Mouse (Mus musculus): ENCODE measurements around the gene Cers5. TPM values are rescaled to one million over a fixed set of nuclear protein-coding genes. Genes with fewer than 3 reads are reported as not detected.
A peak's percentile ranks its signal among the peaks of the same experiment; 100 is the strongest.
"Not testable (repeated sequence)": the region's sequence is repeated elsewhere in the genome, so short reads cannot be mapped to it uniquely, and the experiment has no call there.

Gene Cers5
- polyA plus RNA-seq (2016; fragmentation: Nextera tagmentation; extraction: Ambion mirVana), result 59.1 and 61.3 TPM in 2 replicates

DNA sequence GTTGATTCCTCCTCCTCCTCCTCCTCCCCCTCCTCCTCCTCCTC is at the start of gene Cers5:
Cers5 (minus strand) TSS at position 5 of the 44 bp plus-strand sequence.
- Histone ChIP-seq H3K27ac (peak within 1 kb of the TSS; percentile 97), H3K4me3 (peak within 1 kb of the TSS; percentile 90), H3K4me1 (replicated peaks) (peaks cover 33% of the 10 kb centered on the region)
- not testable (repeated sequence) for DNase-seq (ENCODE audit: low spot score); H3K27me3 ChIP-seq (ENCODE audit: insufficient read depth, poor library complexity, severe bottlenecking); H3K36me3 ChIP-seq; H3K9me3 ChIP-seq

DNA sequence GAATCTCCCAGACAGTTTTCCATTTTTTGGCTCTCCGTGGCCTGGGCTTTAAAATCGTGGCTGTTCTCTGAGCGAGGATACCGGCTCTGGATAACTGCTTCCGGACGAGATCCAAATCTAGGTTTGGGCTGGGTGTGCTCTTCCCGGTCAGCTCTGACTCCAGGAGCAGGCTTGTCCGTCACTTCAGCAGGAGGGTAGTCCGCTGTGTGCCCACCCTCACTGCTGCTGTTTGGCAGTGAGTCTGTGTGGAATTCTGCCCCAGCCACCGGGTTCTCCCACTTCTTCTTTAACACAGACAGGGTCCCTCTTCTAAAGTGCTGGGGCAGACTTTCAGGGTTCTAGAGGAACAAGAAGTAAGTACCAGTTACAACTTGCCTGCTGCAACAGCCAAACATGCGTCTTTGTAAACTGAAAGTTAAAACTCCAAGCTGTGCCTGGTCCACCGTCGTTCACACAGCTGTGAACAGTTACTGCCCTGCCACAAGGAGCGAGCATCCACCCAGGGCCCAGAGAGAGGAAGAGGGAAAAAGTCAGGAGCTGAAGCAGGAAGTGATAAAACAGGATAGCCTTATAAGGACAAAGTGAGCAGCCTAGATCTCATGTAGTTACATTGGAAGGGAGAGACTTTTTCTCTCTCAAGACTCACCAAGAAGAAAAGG is 47.1 kb upstream of the Cers5 start:
- Histone ChIP-seq H3K27me3 (ENCODE audit: insufficient read depth, poor library complexity, severe bottlenecking) (no peaks in the 10 kb centered on the region), H3K4me3 (peak overlapping the region; percentile 44), H3K4me1 (replicated peaks) (peaks cover 34% of the 10 kb centered on the region), H3K27ac (peak overlapping the region; percentile 87), H3K36me3 (peaks cover 12% of the 10 kb centered on the region), H3K9me3 (0 out of 2 replicates have a peak, but pooled peaks cover 3% of the 10 kb centered on the region)
- 58% methylated on average over 14 of the region's 14 CpGs for WGBS
- DNase-seq (ENCODE audit: low spot score), result peak; percentile 38

DNA sequence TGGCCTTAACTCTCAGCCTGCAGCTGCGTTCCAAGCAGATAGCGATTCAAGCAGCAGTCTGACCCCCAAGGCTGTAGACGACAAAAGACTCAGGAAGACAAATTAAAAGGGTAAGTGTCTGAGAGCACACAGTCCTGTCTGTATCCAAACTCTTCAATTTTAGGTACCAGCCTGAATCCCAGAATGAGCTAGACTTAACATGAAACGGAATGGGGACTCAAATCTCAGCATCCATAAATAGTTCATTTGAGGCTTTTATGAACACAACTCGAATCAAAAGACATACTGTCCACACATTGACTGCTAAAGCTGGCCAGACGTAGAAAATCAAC is 46.4 kb upstream of the Cers5 start:
- H3K9me3 ChIP-seq, result 0 out of 2 replicates have a peak, but pooled peaks cover 3% of the 10 kb centered on the region
- WGBS, result 24% methylated on average over 6 of the region's 6 CpGs
- peak overlapping the region; percentile 87 for H3K27ac ChIP-seq
- H3K4me3 ChIP-seq, result peak overlapping the region; percentile 44
- no peaks in the 10 kb centered on the region for H3K27me3 ChIP-seq (ENCODE audit: insufficient read depth, poor library complexity, severe bottlenecking)
- no peak for DNase-seq (ENCODE audit: low spot score)
- peaks cover 12% of the 10 kb centered on the region for H3K36me3 ChIP-seq
- H3K4me1 ChIP-seq (replicated peaks), result peaks cover 34% of the 10 kb centered on the region

DNA sequence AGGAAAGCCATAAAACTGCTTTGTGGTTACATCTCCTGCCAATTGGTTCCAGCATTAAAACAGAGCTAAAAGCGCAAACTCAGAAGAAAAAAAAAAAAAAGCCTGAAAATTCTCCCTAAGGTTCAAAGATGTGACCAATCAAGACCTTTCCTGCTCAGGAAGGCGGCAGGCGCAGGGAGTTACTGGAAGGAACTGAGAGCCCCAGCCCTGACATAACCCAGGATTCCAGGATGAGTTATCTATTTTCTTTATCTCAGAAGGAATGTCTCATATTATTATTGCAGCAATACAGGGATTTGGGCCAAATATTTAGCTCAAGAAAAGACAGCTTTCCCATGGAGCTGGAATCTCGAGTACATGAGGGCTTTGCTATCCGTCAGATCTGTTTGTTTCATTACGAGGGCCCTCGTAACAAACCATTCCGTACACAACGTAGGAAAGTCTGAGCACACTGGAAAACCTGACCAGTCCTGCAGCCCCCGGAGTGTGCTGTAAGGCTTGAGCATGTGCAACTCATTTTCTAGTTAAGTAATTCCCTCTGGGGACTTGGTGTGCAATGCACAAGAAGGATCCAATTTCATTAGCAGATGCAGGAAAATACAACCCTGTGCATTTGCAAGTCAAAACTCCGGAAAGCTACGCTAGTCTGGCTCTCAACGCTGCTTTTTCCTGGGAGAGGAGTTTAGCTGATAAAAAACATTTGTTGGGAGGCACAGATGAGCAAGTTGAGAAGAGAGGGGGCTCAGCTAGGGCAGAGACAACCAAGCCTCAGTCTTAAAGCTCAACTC is 45.8 kb upstream of the Cers5 start:
- H3K27ac ChIP-seq, result peak overlapping the region; percentile 87
- no peaks in the 10 kb centered on the region for H3K27me3 ChIP-seq (ENCODE audit: insufficient read depth, poor library complexity, severe bottlenecking)
- peak overlapping the region; percentile 44 for H3K4me3 ChIP-seq
- H3K4me1 ChIP-seq (replicated peaks), result peaks cover 34% of the 10 kb centered on the region
- WGBS, result 24% methylated on average over 13 of the region's 13 CpGs
- peak; percentile 62 for DNase-seq (ENCODE audit: low spot score)
- H3K9me3 ChIP-seq, result 0 out of 2 replicates have a peak, but pooled peaks cover 3% of the 10 kb centered on the region
- peaks cover 13% of the 10 kb centered on the region for H3K36me3 ChIP-seq

DNA sequence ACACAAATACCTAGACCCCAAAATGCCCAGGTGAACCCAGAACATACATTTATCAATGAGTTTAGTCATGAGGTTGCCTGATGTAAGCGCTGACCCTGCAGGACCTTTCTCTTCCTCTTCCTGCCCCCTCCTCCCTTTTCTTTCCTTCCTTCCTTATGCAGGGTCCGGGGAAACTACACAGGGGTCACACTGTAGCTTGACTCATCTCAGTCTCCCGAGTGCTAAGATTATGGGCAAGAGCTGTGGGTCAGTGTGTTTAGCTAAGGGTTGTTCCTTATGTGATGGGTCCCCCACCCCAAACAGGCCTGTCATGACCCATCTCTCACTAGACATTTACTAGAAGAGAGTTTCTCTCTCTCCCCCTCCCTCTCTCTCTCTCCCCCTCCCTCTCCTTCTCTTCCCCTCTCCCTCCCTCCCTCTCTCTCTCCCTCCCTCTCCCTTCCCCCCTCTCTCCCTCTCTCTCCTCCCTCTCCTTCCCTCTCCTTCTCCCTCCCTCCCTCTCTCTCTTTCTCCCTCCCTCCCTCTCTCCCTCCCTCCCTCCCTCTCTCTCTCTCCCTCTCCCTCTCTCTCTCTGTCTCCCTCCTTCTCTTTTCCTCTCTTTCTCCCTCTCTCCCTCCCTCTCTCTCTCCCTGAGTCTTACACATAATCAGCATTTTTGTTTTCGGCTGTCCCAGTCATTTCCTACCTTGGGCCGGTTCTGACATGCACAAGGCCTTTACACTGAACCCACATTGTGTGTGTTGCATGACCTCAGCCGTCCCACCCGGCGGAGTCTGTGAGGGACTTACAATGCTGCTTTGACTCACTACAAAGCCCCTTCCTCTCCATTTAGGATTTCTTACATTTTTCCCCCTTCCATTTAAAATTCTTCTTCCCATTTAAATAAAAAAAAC is 44.9 kb upstream of the Cers5 start:
- WGBS, result 29% methylated on average over 8 of the region's 8 CpGs
- peak; percentile 41 for DNase-seq (ENCODE audit: low spot score)
- Histone ChIP-seq H3K27ac (peak overlapping the region; percentile 87), H3K27me3 (ENCODE audit: insufficient read depth, poor library complexity, severe bottlenecking) (no peaks in the 10 kb centered on the region), H3K4me1 (replicated peaks) (peaks cover 34% of the 10 kb centered on the region), H3K36me3 (peaks cover 14% of the 10 kb centered on the region), H3K4me3 (peak overlapping the region; percentile 44), H3K9me3 (0 out of 2 replicates have a peak, but pooled peaks cover 3% of the 10 kb centered on the region)

DNA sequence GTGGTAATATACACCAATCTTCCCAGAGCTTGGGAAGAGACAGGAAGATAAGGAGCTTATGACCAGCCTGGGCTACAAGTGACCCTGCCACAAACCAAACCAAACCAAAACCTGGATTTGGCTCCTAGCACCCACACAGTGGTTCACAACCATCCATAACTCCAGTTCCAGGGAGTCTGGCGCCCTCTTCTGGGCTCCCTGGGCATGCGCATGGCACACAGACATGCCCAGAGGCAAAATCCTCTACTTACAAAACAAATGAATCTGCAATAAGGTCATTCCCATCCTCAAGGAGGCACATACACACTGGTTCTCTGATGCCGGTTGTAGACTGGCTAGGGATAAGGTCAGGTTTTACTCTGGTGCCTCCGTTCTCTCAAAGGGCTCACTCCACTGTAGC is 43.3 kb upstream of the Cers5 start:
- DNase-seq (ENCODE audit: low spot score), result no peak
- H3K9me3 ChIP-seq, result 0 out of 2 replicates have a peak, but pooled peaks cover 3% of the 10 kb centered on the region
- H3K36me3 ChIP-seq, result peaks cover 14% of the 10 kb centered on the region
- WGBS, result 91% methylated on average over 4 of the region's 4 CpGs
- no peak overlapping the region for H3K4me3 ChIP-seq
- H3K27ac ChIP-seq, result no peak overlapping the region
- peaks cover 41% of the 10 kb centered on the region for H3K4me1 ChIP-seq (replicated peaks)
- no peaks in the 10 kb centered on the region for H3K27me3 ChIP-seq (ENCODE audit: insufficient read depth, poor library complexity, severe bottlenecking)

DNA sequence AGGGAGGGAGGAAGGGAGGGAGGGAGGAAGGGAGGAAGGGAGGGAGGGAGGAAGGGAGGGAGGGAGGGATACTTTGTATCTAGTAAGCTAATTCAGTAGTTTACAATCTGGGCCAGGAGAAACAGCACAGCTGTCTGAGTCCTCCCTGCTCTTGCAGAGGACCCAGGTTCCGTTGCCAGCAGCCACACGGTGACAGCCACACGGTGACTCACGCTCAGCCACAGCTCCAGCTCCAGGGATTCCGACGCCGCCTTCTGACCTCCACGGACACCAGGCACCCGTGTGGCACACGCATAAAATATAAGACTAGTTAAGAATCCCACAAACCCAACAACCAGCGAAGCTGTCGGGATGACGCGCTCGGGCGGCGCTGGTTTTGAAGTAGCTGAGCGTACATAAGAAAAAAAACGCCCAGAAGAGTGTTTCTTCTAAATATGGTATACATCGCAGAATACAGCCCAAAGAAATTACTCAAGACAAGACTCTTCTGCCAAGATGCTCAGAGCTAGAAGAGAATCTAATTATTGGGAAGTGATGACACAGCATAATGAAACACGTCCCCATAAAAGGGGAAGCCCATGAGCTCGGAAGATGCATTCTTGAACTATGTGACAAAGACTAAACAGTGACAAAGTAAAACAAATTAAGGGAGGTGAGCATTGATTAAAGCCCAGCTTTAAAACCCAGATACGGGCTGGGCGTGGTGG is 42.0 kb upstream of the Cers5 start:
- H3K4me3 ChIP-seq, result no peak overlapping the region
- 0 out of 2 replicates have a peak, but pooled peaks cover 3% of the 10 kb centered on the region for H3K9me3 ChIP-seq
- no peak for DNase-seq (ENCODE audit: low spot score)
- no peaks in the 10 kb centered on the region for H3K27me3 ChIP-seq (ENCODE audit: insufficient read depth, poor library complexity, severe bottlenecking)
- H3K36me3 ChIP-seq, result peaks cover 14% of the 10 kb centered on the region
- H3K4me1 ChIP-seq (replicated peaks), result peaks cover 37% of the 10 kb centered on the region
- no peak overlapping the region for H3K27ac ChIP-seq
- 94% methylated on average over 24 of the region's 24 CpGs for WGBS

DNA sequence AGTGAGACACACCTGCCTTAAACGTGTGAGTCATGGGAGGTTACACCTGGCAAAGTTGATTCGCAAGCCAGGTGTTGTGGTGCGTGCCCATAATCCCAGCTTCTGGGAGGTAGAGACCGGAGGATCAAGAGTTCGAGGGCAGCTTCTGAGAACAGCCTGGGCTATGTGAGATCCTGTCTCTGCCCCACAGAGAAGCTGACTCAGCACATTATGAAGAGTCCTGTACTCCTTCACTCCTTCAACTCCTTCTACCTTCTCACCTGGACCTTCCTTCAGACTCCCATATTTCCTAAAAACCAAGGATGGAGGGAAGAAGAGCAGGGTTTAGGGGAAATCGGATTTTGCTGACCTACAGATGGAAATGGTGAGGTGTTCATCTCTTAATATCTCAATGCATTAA is 41.0 kb upstream of the Cers5 start:
- WGBS, result 93% methylated on average over 6 of the region's 6 CpGs
- Histone ChIP-seq H3K9me3 (0 out of 2 replicates have a peak, but pooled peaks cover 3% of the 10 kb centered on the region), H3K36me3 (peaks cover 14% of the 10 kb centered on the region), H3K27me3 (ENCODE audit: insufficient read depth, poor library complexity, severe bottlenecking) (no peaks in the 10 kb centered on the region), H3K4me3 (no peak overlapping the region), H3K27ac (no peak overlapping the region), H3K4me1 (replicated peaks) (peaks cover 27% of the 10 kb centered on the region)
- DNase-seq (ENCODE audit: low spot score), result no peak

DNA sequence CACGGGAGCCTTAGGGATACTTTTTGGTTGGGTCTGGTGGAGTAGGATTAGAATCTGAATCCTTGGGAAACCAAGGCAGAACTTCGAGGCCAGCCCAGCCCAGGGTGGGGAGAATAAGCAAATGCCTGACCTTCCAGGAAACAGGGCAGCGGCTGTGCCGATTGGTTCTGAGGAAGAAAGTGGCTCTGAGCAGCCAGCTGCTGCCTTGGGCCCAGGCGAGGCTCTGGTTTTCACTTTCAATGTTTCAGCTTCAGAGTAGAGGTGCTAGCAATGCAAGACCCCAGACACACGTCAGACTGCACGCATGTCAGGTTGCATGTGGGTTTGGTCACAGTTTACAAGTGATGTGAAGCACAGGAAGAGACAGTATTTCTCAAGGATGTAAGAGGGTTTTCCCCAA is 39.4 kb upstream of the Cers5 start:
- whole genome bisulfite sequencing, result 78% methylated on average over 7 of the region's 7 CpGs
- peaks cover 26% of the 10 kb centered on the region for H3K4me1 ChIP-seq (replicated peaks)
- peaks cover 14% of the 10 kb centered on the region for H3K36me3 ChIP-seq
- DNase-seq (ENCODE audit: low spot score), result no peak
- H3K9me3 ChIP-seq, result 0 out of 2 replicates have a peak, but pooled peaks cover 3% of the 10 kb centered on the region
- H3K4me3 ChIP-seq, result no peak overlapping the region
- no peak overlapping the region for H3K27ac ChIP-seq
- no peaks in the 10 kb centered on the region for H3K27me3 ChIP-seq (ENCODE audit: insufficient read depth, poor library complexity, severe bottlenecking)

DNA sequence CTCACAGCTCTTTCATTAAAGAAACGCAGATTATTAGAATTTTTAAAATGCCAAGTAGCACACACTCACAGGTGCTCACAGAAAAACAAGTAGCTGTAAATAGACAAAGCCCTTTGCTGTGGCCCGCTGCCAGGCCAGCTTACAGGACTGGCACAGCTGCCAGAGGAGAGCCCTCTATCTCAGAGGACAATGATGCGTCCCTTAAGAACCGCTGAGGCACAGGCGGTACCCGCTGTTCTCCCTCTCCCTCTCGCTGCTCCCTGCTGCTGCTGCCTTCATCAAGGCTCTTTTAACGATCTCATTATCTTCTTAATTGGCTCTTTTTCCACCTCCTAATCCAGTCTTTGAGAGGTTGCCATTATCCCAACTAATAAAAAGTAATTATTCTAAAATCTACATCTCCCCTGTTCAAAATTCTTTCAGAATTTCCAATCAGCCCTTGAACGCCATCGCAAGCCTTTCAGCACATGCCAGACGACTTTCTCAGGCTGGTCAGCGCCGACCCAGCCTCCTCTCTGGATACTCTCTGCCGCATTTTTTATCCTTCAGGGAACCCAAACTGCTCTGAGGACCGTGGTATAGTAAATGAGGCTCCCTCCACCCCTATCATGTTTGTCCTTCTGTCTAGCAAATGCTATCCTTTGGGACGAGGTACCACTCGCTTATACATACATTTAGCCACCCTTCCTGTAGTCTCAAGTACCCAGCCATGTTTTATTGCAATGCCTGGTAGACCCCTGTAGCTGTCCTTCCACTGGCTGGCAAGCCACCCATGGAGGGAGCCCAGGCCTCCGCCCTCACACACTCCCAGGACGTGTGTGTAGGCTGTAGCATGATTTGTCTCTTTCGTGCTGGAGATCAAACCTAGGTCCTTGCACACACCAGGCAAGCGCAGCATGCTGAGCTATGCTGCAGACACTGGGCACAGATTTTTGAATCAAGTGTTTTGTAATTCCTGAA is 35.4 kb upstream of the Cers5 start:
- peaks cover 16% of the 10 kb centered on the region for H3K36me3 ChIP-seq
- peaks cover 37% of the 10 kb centered on the region for H3K4me1 ChIP-seq (replicated peaks)
- H3K27ac ChIP-seq, result peak overlapping the region; percentile 72
- H3K27me3 ChIP-seq (ENCODE audit: insufficient read depth, poor library complexity, severe bottlenecking), result no peaks in the 10 kb centered on the region
- no peak for DNase-seq (ENCODE audit: low spot score)
- WGBS, result 42% methylated on average over 21 of the region's 21 CpGs
- H3K9me3 ChIP-seq, result no peaks in the 10 kb centered on the region
- H3K4me3 ChIP-seq, result no peak overlapping the region

DNA sequence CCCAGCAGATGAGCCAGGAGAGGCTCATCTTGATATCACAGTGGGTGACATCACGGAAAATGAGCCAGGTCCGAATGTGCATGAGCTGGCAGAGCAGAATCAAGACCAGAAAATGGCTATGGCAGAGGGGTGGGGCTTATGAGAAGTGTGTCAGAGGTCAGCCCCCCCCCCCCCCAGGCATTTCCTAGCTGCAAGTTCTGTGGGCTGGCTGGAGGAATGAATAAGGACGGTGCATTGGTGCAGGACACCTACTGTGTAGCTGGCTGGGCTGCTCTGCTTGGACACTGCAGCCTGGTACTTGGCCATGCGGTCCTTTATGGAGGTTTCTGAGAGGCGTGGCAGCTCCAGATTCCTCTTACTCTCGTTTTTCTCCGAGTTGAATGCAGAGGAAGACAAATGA is 33.5 kb upstream of the Cers5 start:
- WGBS, result 32% methylated on average over 7 of the region's 7 CpGs
- H3K27me3 ChIP-seq (ENCODE audit: insufficient read depth, poor library complexity, severe bottlenecking), result no peaks in the 10 kb centered on the region
- no peaks in the 10 kb centered on the region for H3K9me3 ChIP-seq
- DNase-seq (ENCODE audit: low spot score), result peak; percentile 50
- no peak overlapping the region for H3K4me3 ChIP-seq
- H3K4me1 ChIP-seq (replicated peaks), result peaks cover 46% of the 10 kb centered on the region
- peaks cover 16% of the 10 kb centered on the region for H3K36me3 ChIP-seq
- peak overlapping the region; percentile 45; the same call in 1 of the 2 replicates for H3K27ac ChIP-seq

DNA sequence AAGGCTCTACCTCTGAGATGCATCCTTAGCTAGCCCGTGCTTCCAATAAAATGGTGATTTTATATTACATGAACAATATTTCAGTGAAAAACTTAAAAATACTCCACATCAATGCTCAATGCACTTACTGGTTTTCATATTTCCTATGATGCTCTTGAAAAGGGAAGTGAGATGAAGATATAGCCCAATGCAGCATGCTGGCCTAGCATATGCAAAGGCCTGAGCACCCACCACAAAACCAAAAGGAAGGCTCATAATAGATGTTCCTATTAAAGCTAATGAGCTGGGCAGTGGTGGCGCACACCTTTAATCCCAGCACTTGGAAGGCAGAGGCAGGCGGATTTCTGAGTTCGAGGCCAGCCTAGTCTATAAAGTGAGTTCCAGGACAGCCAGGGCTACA is 33.0 kb upstream of the Cers5 start:
- Histone ChIP-seq H3K4me1 (replicated peaks) (peaks cover 46% of the 10 kb centered on the region), H3K27ac (0 out of 2 replicates have a peak overlapping the region, but pooled peaks have one; percentile 45), H3K9me3 (no peaks in the 10 kb centered on the region), H3K4me3 (no peak overlapping the region), H3K36me3 (peaks cover 16% of the 10 kb centered on the region), H3K27me3 (ENCODE audit: insufficient read depth, poor library complexity, severe bottlenecking) (no peaks in the 10 kb centered on the region)
- no peak for DNase-seq (ENCODE audit: low spot score)
- WGBS, result 93% methylated on average over 4 of the region's 4 CpGs

All from hindbrain, embryonic 10.5 days (tissue).